Mouse (Mus musculus) mature B cell (primary cell): ENCODE measurements around the gene Mfsd6.

ENCODE experiments used
- in situ Hi-C: fragments of 300-500 bp; cut with MboI; formaldehyde crosslinking; loops from 2 replicates; pipeline ENCODE4 v1.14.3; 2019

Mfsd6 gene

GRCm38 (mm10) chr1:52640266-52640665 is 87.0 kb downstream of the Mfsd6 start:
- in situ Hi-C loops: loop anchor here (10.0 to 25.0 kb wide), 2 partner anchors 115 to 197 kb away; partner anchors contain the start of gene Hibch

- in situ Hi-C loops: loop anchor here (25.0 kb wide), 1 partner anchor 198 kb away; the partner anchor contains the start of gene Hibch
These were observed 88.2 kb downstream of the Mfsd6 start for GRCm38 (mm10) chr1:52639090-52639489.

GRCm38 (mm10) chr1:52638101-52638500 is 89.2 kb downstream of the Mfsd6 start:
- in situ Hi-C loops: loop anchor here (25.0 kb wide), 1 partner anchor 199 kb away; the partner anchor contains the start of gene Hibch

GRCm38 (mm10) chr1:52635932-52636331 is 91.3 kb downstream of the Mfsd6 start:
- in situ Hi-C loops: loop anchor here (25.0 kb wide), 1 partner anchor 201 kb away; the partner anchor contains the start of gene Hibch

- in situ Hi-C loops: loop anchor here (25.0 kb wide), 1 partner anchor 203 kb away; the partner anchor contains the start of gene Hibch
These were observed 93.0 kb downstream of the Mfsd6 start for GRCm38 (mm10) chr1:52634251-52634650.

GRCm38 (mm10) chr1:52631570-52631969 is 95.7 kb downstream of the Mfsd6 start:
- in situ Hi-C loops: loop anchor here (25.0 kb wide), 1 partner anchor 206 kb away; the partner anchor contains the start of gene Hibch

GRCm38 (mm10) chr1:52630937-52631299 is 96.3 kb downstream of the Mfsd6 start:
- in situ Hi-C loops: loop anchor here (25.0 kb wide), 1 partner anchor 206 kb away; the partner anchor contains the start of gene Hibch

DNA sequence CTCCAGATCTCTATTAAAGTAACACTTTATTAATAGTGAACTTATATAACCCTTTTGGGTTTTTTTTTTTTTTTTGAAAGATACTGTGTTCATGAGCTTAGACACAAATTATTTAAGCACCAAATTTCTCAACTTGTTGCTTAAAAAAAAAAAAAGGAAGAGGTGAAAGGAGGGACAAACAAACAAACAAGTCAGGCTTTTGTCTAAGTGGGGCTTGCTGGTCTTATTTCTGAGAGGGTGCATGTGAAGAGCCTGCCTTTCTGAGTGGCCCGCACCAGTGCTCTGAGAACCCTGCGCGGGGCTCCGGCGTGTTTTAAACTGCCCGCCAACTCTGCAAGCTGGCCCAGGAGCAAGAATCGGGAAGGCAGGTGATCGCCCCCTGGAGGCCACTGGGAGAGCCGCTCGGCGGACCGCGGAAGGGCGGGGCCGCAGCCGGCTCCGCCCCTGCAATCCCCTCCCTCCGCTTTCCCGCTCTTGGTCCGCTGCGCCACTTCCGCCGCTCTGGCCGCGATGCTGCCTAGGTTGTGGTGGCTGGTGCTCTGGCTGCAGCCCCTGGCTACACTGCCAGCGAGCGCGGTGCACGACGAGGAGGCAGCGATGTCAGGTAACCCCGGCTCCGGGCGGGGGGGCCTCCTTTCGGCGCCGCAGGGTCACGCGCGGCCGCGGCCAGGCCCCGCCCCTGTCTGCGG is 96.9 kb downstream of the Mfsd6 start, which contains the start of gene Nemp2:
Gene Nemp2 (plus strand): TSS at position 456 of the 689 bp plus-strand sequence.
- in situ Hi-C loops: loop anchor here (25.0 kb wide), 1 partner anchor 207 kb away; the partner anchor contains the start of gene Hibch

DNA sequence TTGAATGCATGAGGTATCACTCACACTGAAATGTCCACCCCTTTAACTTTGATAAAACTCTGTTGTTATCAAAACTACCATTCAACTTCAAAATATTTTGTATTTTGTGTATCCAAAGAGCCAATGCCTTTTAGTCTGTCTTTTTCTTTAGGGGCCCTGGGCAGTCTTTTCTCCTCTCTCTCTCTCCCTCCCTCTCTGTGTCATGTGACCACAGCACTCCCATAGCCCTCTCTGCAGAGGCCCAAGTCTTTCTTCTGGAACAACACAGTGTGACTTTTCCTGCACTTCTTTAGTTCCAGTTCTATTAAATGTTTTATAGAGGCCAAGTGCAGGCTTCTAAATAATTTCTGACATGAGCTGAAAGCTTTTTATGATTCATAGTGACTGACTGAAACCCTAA is 106.8 kb downstream of the Mfsd6 start:
- in situ Hi-C loops: no loop called here

DNA sequence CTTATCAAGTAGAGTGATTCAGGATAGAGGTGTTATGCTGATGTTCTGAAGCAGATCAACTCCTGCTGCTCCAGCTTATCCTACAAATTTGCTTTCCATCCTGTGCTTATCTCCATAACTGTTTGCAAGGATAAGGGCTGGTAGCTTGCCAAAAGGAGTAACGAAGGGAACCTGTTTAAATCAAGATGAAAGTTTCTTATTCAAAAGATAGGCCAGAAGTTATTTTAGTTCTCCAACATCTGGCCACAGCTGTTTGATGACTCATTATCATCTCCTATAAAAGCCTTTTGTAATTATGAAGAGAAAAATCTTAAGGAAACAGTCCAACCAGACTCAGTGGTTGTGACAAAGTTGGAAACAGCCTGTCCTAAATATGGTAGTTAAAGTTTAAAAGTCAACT is 109.0 kb downstream of the Mfsd6 start:
- in situ Hi-C loops: no loop called here

DNA sequence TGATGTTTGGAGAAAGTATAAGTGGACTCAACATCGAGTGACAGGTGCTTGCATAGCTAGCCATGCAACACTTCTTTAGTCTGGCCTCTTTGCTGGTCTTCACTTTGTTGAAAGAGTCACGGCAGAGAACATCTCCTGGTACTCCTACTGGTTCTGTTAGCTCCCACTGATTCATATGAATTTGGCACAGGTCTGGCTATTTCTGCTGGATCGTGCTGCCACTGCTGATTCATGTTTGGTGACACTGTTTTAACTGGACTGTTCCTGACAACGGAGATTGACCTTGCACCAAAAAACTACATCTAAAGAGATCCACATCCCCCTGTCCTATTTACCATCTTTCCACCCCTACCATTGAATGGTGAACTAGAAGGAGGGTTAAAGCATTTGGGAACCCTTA is 118.8 kb downstream of the Mfsd6 start:
- in situ Hi-C loops: no loop called here

DNA sequence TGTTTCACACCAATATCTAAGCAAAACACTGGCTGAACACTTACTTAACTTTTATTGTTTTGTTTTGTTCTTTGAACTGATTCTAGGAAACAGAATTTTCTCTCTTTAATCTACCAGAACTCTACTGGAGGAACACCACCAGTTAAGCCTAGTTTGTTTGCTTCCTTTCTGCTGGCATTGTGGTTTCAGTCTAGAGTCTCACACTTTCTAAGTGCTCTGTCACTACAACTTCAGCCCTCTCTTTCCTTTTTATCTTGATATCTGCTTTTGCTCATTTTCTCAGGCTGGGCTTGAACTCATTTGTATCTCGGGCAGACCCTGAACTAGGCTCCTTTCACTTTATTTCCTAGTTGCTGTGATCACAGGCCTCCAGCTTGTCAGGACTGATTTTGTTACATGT is 119.6 kb downstream of the Mfsd6 start:
- in situ Hi-C loops: no loop called here
